Mouse (Mus musculus): ENCODE results near the gene Mex3a. TPM values are rescaled to one million over a fixed set of nuclear protein-coding genes. Genes with fewer than 3 reads are reported as not detected.

Mex3a gene
- 0.01 and 0.02 TPM in 2 replicates for polyA plus RNA-seq (2012)

DNA sequence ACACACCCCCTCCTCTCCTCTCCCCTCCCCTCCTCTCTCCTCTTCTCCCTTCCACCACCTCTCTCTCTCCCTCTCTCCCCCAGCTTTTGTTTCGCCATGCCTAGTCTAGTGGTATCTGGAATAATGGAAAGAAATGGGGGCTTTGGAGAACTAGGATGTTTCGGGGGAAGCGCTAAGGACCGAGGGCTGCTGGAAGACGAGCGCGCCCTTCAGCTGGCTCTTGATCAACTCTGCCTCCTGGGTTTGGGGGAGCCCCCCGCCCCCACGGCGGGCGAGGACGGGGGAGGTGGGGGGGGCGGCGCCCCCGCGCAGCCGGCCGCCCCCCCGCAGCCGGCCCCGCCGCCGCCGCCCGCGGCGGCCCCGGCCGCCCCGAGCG lies at the start of gene Mex3a:
Mex3a (plus strand) TSS at position 97 of the 376 bp plus-strand sequence.
- TF ChIP-seq GATA1 (IDR thresholded peaks at IDR 0.05; ENCODE audit: low read length) (no peak), TAL1 (IDR thresholded peaks at IDR 0.05; ENCODE audit: low read length) (no peak)
- Histone ChIP-seq H3K27me3 (ENCODE audit: control insufficient read depth) (peaks cover 20% of the 10 kb centered on the region), H3K4me1 (ENCODE audit: control insufficient read depth) (peaks cover 73% of the 10 kb centered on the region), H3K9me3 (ENCODE audit: control insufficient read depth, low read length) (no peaks in the 10 kb centered on the region), H3K4me3 (replicated peaks) (peak within 1 kb of the TSS; percentile 75), H3K36me3 (ENCODE audit: control insufficient read depth) (no peaks in the 10 kb centered on the region)

DNA sequence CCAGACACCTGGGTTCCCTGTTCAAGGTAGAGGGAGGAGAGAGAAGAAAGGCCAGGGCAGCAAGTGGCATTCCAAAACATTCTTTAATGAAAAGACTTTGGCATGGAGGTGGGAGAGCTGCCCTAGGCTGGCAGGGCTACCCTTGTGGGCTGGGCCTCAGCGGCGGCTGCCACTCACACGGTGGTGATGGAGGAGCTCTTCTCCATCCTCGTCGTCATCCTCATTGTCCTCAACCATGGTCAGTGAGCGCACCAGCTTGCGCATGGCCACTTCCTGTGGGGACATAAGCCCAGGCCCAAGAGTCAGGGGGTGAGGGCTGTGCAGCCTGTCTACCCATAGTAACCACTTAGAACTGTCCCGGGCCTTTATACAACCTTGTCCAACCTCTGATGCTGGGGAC lies 49.1 kb upstream of the Mex3a start:
- peaks cover 3% of the 10 kb centered on the region for H3K27me3 ChIP-seq (ENCODE audit: control insufficient read depth)
- TF ChIP-seq GATA1 (IDR thresholded peaks at IDR 0.05; ENCODE audit: low read length) (no peak), TAL1 (IDR thresholded peaks at IDR 0.05; ENCODE audit: low read length) (no peak)
- no peak overlapping the region for H3K4me3 ChIP-seq (replicated peaks)
- peaks cover 24% of the 10 kb centered on the region for H3K4me1 ChIP-seq (ENCODE audit: control insufficient read depth)
- no peaks in the 10 kb centered on the region for H3K9me3 ChIP-seq (ENCODE audit: control insufficient read depth, low read length)
- H3K36me3 ChIP-seq (ENCODE audit: control insufficient read depth), result peaks cover 79% of the 10 kb centered on the region

DNA sequence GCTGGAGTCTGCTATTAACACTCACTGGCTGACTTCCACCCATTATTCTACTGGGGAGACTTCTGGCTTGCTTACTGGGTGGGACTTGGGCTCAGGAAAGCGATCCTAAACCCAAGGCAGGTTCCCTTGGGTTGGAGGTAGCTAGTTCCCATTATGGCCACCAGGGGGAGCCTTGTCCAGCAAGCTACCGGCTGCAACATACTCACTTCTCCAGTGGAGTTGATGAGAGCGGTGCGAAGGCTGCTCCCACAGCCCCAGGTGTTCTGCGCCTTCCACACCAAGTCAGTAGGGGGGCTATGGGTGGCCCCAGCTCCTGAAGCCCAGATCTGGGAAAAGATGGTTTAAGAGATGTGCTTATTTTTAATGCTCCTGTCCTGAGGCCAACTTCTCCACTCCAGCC lies 48.6 kb upstream of the Mex3a start:
- Histone ChIP-seq H3K4me1 (ENCODE audit: control insufficient read depth) (peaks cover 28% of the 10 kb centered on the region), H3K9me3 (ENCODE audit: control insufficient read depth, low read length) (no peaks in the 10 kb centered on the region), H3K4me3 (replicated peaks) (no peak overlapping the region), H3K27me3 (ENCODE audit: control insufficient read depth) (peaks cover 3% of the 10 kb centered on the region), H3K36me3 (ENCODE audit: control insufficient read depth) (peaks cover 84% of the 10 kb centered on the region)
- TF ChIP-seq GATA1 (IDR thresholded peaks at IDR 0.05; ENCODE audit: low read length), result no peak
- TF ChIP-seq TAL1 (IDR thresholded peaks at IDR 0.05; ENCODE audit: low read length), result no peak

DNA sequence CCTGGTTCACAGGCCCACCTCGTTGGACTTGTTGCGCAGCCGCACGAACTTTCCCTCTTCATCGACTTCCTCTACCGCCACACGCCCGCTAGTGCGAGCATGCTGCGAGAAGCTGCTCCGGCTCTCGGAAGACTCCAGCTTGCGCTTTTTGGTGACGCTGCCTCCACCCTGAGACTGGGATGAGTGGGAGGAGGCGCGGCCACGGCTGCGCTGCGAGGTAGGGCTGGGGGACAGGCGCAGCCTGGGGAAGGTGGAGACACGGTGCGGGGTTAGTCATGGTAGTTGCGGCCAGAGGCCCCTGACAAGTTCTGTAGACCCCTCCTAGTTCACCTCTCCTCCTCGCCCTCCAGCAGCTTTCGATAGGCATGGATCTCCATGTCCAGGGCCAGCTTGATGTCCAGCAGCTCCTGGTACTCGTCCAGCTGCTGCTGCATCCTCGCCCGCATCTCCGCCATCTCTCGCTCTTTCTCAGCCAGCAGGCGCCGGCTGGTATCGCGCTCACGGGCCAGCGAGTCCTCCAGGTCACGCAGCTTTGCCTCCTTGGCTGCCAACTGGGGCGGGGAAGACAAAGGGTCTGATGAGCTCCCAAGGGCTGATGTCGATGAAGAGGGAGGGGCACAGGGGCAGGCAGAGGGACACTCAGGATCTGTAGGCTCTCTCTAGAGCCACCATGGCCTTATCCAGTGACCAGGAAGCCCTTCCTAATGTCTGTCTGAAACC lies 47.4 kb upstream of the Mex3a start:
- TF ChIP-seq TAL1 (IDR thresholded peaks at IDR 0.05; ENCODE audit: low read length) (no peak), GATA1 (IDR thresholded peaks at IDR 0.05; ENCODE audit: low read length) (no peak)
- H3K9me3 ChIP-seq (ENCODE audit: control insufficient read depth, low read length), result no peaks in the 10 kb centered on the region
- H3K4me3 ChIP-seq (replicated peaks), result no peak overlapping the region
- H3K27me3 ChIP-seq (ENCODE audit: control insufficient read depth), result peaks cover 3% of the 10 kb centered on the region
- peaks cover 95% of the 10 kb centered on the region for H3K36me3 ChIP-seq (ENCODE audit: control insufficient read depth)
- peaks cover 40% of the 10 kb centered on the region for H3K4me1 ChIP-seq (ENCODE audit: control insufficient read depth)

DNA sequence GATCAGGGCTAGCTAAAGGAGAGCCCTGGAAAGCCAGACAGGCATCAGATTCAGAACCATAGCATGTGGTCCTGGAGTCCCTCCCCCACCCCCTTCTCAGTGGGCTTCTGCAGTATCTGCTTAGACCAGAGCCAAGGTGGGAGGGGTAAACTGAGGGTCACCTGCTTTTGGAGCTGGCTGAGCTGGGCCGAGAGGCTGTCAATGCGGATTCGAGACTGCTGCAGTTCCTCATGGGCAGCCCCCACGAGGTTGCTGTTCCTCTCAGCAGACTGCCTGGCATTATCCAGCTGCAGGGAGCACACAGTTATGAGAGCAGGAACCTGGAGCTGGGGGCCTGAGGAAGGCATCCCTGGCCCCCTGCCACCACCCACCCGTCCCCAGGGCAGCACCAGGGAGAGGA lies 46.2 kb upstream of the Mex3a start:
- H3K4me3 ChIP-seq (replicated peaks), result no peak overlapping the region
- peaks cover 3% of the 10 kb centered on the region for H3K27me3 ChIP-seq (ENCODE audit: control insufficient read depth)
- TF ChIP-seq TAL1 (IDR thresholded peaks at IDR 0.05; ENCODE audit: low read length) (no peak), GATA1 (IDR thresholded peaks at IDR 0.05; ENCODE audit: low read length) (no peak)
- H3K36me3 ChIP-seq (ENCODE audit: control insufficient read depth), result peaks cover 100% of the 10 kb centered on the region
- no peaks in the 10 kb centered on the region for H3K9me3 ChIP-seq (ENCODE audit: control insufficient read depth, low read length)
- H3K4me1 ChIP-seq (ENCODE audit: control insufficient read depth), result peaks cover 53% of the 10 kb centered on the region

DNA sequence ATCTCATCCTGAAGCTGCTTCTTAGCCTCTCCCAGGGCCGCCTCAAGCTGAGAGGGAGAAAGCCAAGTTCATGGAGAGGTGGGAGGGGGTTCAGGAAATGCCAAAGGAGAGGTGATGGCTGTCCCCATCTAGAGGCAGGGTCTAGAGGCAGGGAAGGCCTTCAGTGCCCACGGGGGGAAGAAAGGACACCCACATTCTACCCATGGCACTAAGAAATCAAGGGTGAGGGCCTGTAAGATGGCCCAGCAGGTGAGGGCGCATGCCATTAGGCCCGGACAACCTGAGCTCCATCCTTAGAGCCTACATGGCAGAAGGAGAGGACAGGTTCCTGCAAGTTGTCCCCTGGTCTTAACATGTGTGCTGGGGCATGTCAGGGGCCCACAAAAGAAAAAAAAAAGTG lies 45.3 kb upstream of the Mex3a start:
- Histone ChIP-seq H3K4me3 (replicated peaks) (no peak overlapping the region), H3K4me1 (ENCODE audit: control insufficient read depth) (peaks cover 60% of the 10 kb centered on the region), H3K27me3 (ENCODE audit: control insufficient read depth) (peaks cover 3% of the 10 kb centered on the region), H3K36me3 (ENCODE audit: control insufficient read depth) (peaks cover 95% of the 10 kb centered on the region), H3K9me3 (ENCODE audit: control insufficient read depth, low read length) (no peaks in the 10 kb centered on the region)
- no peak for TF ChIP-seq TAL1 (IDR thresholded peaks at IDR 0.05; ENCODE audit: low read length)
- no peak for TF ChIP-seq GATA1 (IDR thresholded peaks at IDR 0.05; ENCODE audit: low read length)

DNA sequence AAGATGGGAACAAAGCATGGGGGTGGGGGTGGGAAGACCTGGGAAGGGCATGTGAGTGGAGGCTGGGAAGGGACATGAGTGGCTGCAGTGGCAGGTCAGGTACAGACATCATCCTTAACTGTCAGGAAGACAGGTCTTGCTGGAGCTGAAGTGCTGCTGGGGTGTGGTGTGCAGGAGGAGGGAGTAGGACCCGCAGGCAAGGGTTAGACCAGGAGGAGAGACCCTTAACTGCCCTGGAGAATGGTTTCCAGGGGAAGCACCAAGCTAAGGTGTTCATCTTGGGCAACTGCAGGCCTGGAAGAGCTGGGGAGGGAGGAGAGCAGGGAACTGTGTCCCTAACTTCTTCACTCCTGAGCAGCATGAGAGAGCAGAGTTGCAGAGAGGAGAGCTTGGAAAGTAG lies 44.8 kb upstream of the Mex3a start:
- Histone ChIP-seq H3K27me3 (ENCODE audit: control insufficient read depth) (peaks cover under 1% of the 10 kb centered on the region), H3K9me3 (ENCODE audit: control insufficient read depth, low read length) (no peaks in the 10 kb centered on the region), H3K4me1 (ENCODE audit: control insufficient read depth) (peaks cover 64% of the 10 kb centered on the region), H3K36me3 (ENCODE audit: control insufficient read depth) (peaks cover 92% of the 10 kb centered on the region), H3K4me3 (replicated peaks) (no peak overlapping the region)
- TF ChIP-seq GATA1 (IDR thresholded peaks at IDR 0.05; ENCODE audit: low read length), result no peak
- no peak for TF ChIP-seq TAL1 (IDR thresholded peaks at IDR 0.05; ENCODE audit: low read length)

DNA sequence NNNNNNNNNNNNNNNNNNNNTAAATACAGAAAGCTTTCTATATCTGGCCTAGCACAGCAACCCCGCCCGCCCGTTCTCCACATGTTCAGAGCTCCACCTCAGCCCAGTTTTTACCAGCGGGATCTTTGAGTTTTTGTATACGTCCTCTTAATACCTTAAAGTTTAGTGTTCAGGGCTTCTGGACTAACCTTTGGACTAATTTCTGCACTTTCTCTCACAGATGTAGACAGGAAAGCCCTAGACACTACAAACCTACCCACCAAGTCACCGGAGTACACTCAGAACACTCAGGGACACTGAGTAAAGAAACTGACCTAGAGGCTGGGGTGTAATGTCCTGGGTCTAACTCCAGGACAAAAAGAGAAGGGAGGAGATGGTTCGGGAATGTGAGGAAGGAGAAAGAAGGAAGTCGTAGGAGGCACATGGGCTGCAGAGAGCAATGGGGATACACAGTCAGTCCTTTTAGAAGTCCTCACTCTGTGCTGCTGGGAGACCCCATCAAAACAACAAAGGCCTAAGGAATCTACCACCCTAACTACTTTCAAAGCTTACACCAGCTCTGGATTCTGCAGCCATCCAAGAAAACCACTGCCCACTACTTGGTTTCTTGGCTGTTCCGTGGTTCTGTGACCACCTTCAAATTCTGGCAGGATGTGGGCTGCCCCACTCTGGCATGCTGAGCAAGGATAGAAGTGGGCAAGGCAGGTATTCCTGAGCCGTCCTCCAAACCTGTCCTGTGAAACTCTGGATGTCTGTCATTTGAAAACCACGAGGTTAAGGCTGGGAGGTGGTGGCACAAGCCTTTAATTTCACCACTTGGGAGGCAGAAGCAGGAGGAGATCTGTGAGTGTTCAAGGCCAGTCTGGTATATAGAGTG lies 38.3 kb upstream of the Mex3a start:
- H3K36me3 ChIP-seq (ENCODE audit: control insufficient read depth), result peaks cover 86% of the 10 kb centered on the region
- TF ChIP-seq GATA1 (IDR thresholded peaks at IDR 0.05; ENCODE audit: low read length), result no peak
- no peak for TF ChIP-seq TAL1 (IDR thresholded peaks at IDR 0.05; ENCODE audit: low read length)
- H3K4me1 ChIP-seq (ENCODE audit: control insufficient read depth), result peaks cover 96% of the 10 kb centered on the region
- peak overlapping the region; percentile 69 for H3K4me3 ChIP-seq (replicated peaks)
- H3K27me3 ChIP-seq (ENCODE audit: control insufficient read depth), result no peaks in the 10 kb centered on the region
- no peaks in the 10 kb centered on the region for H3K9me3 ChIP-seq (ENCODE audit: control insufficient read depth, low read length)
